Mouse (Mus musculus): Measurements from ENCODE around the gene Ergic2. TPM values are rescaled to one million over a fixed set of nuclear protein-coding genes. Genes with fewer than 3 reads are reported as not detected.

The Ergic2 gene
- polyA plus RNA-seq, 1 experiment = 40.3 TPM

GRCm38 (mm10) chr6:148244836-148245235 lies 32.7 kb upstream of the Ergic2 start:
- no peaks in the 10 kb centered on the region for H3K79me2 ChIP-seq (ENCODE audit: control insufficient read depth, insufficient read depth)
- H3K27me3 ChIP-seq (ENCODE audit: control insufficient read depth, insufficient read depth, insufficient read length) = peaks cover 8% of the 10 kb centered on the region
- H3ac ChIP-seq (ENCODE audit: control insufficient read depth, insufficient read length) = no peak overlapping the region
- no peak overlapping the region for H3K4me2 ChIP-seq (ENCODE audit: low read depth)
- no peak overlapping the region for H3K4me3 ChIP-seq
- no peak for TF ChIP-seq TCF3 (IDR thresholded peaks at IDR 0.05; ENCODE audit: insufficient read length, low read depth)
- TF ChIP-seq TCF12 (IDR thresholded peaks at IDR 0.05; ENCODE audit: insufficient read depth, poor library complexity, severe bottlenecking) = no peak
- no peak for TF ChIP-seq CEBPB (IDR thresholded peaks at IDR 0.05; ENCODE audit: insufficient read depth, poor library complexity, severe bottlenecking)
- TF ChIP-seq E2F4 (IDR thresholded peaks at IDR 0.05; ENCODE audit: insufficient read depth) = no peak
- TF ChIP-seq MYOG (IDR thresholded peaks at IDR 0.05; ENCODE audit: control insufficient read depth in 1 of 3, insufficient read depth in 1 of 3, insufficient read length in 2 of 3, low read depth in 2 of 3) = no peak
- no peaks in the 10 kb centered on the region for H3K36me3 ChIP-seq (ENCODE audit: control insufficient read depth, insufficient read depth)

- peaks cover 1% of the 10 kb centered on the region for H3K27me3 ChIP-seq (ENCODE audit: control insufficient read depth, insufficient read depth, insufficient read length)
- H3K4me2 ChIP-seq (ENCODE audit: low read depth) = no peak overlapping the region
- no peak overlapping the region for H3ac ChIP-seq (ENCODE audit: control insufficient read depth, insufficient read length)
- no peak for TF ChIP-seq CEBPB (IDR thresholded peaks at IDR 0.05; ENCODE audit: insufficient read depth, poor library complexity, severe bottlenecking)
- no peak for TF ChIP-seq REST (IDR thresholded peaks at IDR 0.05; ENCODE audit: insufficient read depth, insufficient read length)
- no peak for TF ChIP-seq POLR2AphosphoS2 (IDR thresholded peaks at IDR 0.05; ENCODE audit: insufficient read length, low read depth)
- no peak for TF ChIP-seq POLR2A (IDR thresholded peaks at IDR 0.05; ENCODE audit: insufficient read length, low read depth)
- TF ChIP-seq MYOD1 (IDR thresholded peaks at IDR 0.05; ENCODE audit: control insufficient read depth in 1 of 3, insufficient read length in 2 of 3, low read depth in 2 of 3) = no peak
- TF ChIP-seq SRF (IDR thresholded peaks at IDR 0.05; ENCODE audit: control insufficient read depth, insufficient read length, low read depth) = no peak
- no peak for TF ChIP-seq E2F4 (IDR thresholded peaks at IDR 0.05; ENCODE audit: insufficient read depth)
- TF ChIP-seq TCF12 (IDR thresholded peaks at IDR 0.05; ENCODE audit: insufficient read depth, poor library complexity, severe bottlenecking) = no peak
- no peak for TF ChIP-seq USF1 (IDR thresholded peaks at IDR 0.05; ENCODE audit: low read depth)
- no peak for TF ChIP-seq MYOG (IDR thresholded peaks at IDR 0.05; ENCODE audit: control insufficient read depth in 1 of 3, insufficient read depth in 1 of 3, insufficient read length in 2 of 3, low read depth in 2 of 3)
- TF ChIP-seq MAX (IDR thresholded peaks at IDR 0.05; ENCODE audit: low read depth) = no peak
- TF ChIP-seq TCF3 (IDR thresholded peaks at IDR 0.05; ENCODE audit: insufficient read length, low read depth) = no peak
- no peaks in the 10 kb centered on the region for H3K36me3 ChIP-seq (ENCODE audit: control insufficient read depth, insufficient read depth)
- no peaks in the 10 kb centered on the region for H3K79me2 ChIP-seq (ENCODE audit: control insufficient read depth, insufficient read depth)
- no peak overlapping the region for H3K4me3 ChIP-seq
These were observed 30.1 kb upstream of the Ergic2 start for GRCm38 (mm10) chr6:148242304-148242703.

DNA sequence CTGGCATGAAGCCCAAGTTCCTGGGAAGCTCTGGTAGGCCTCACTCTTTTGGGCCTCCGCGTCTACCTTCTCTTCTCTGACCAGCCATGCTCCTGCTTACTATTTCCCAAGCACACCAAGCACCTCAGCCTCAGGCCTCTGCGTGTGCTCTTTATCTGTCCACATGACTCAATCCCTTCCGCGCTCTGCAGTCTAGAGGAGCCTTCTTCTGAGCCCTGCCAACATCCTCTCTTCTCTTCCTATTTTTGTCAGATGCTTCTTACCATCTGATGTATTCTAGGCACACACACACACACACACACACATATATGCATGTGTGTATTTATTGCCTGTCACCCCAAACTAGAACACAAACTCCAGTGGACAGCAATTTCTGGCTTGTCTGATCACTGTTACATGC lies 29.5 kb upstream of the Ergic2 start:
- Histone ChIP-seq H3K27me3 (ENCODE audit: control insufficient read depth, insufficient read depth, insufficient read length) (no peaks in the 10 kb centered on the region), H3K36me3 (ENCODE audit: control insufficient read depth, insufficient read depth) (no peaks in the 10 kb centered on the region), H3K4me3 (no peak overlapping the region), H3ac (ENCODE audit: control insufficient read depth, insufficient read length) (no peak overlapping the region), H3K4me2 (ENCODE audit: low read depth) (no peak overlapping the region), H3K79me2 (ENCODE audit: control insufficient read depth, insufficient read depth) (no peaks in the 10 kb centered on the region)
- no peak for TF ChIP-seq SRF (IDR thresholded peaks at IDR 0.05; ENCODE audit: control insufficient read depth, insufficient read length, low read depth)
- TF ChIP-seq E2F4 (IDR thresholded peaks at IDR 0.05; ENCODE audit: insufficient read depth) = no peak
- no peak for TF ChIP-seq CEBPB (IDR thresholded peaks at IDR 0.05; ENCODE audit: insufficient read depth, poor library complexity, severe bottlenecking)
- no peak for TF ChIP-seq TCF12 (IDR thresholded peaks at IDR 0.05; ENCODE audit: insufficient read depth, poor library complexity, severe bottlenecking)
- TF ChIP-seq REST (IDR thresholded peaks at IDR 0.05; ENCODE audit: insufficient read depth, insufficient read length) = no peak
- TF ChIP-seq POLR2A (IDR thresholded peaks at IDR 0.05; ENCODE audit: insufficient read length, low read depth) = no peak
- TF ChIP-seq USF1 (IDR thresholded peaks at IDR 0.05; ENCODE audit: low read depth) = no peak
- TF ChIP-seq MAX (IDR thresholded peaks at IDR 0.05; ENCODE audit: low read depth) = no peak
- TF ChIP-seq TCF3 (IDR thresholded peaks at IDR 0.05; ENCODE audit: insufficient read length, low read depth) = no peak
- no peak for TF ChIP-seq POLR2AphosphoS2 (IDR thresholded peaks at IDR 0.05; ENCODE audit: insufficient read length, low read depth)
- no peak for TF ChIP-seq MYOG (IDR thresholded peaks at IDR 0.05; ENCODE audit: control insufficient read depth in 1 of 3, insufficient read depth in 1 of 3, insufficient read length in 2 of 3, low read depth in 2 of 3)
- no peak for TF ChIP-seq MYOD1 (IDR thresholded peaks at IDR 0.05; ENCODE audit: control insufficient read depth in 1 of 3, insufficient read length in 2 of 3, low read depth in 2 of 3)

- H3ac ChIP-seq (ENCODE audit: control insufficient read depth, insufficient read length) = no peak overlapping the region
- TF ChIP-seq MYOG (IDR thresholded peaks at IDR 0.05; ENCODE audit: control insufficient read depth in 1 of 3, insufficient read depth in 1 of 3, insufficient read length in 2 of 3, low read depth in 2 of 3) (no peak), REST (IDR thresholded peaks at IDR 0.05; ENCODE audit: insufficient read depth, insufficient read length) (no peak), POLR2AphosphoS2 (IDR thresholded peaks at IDR 0.05; ENCODE audit: insufficient read length, low read depth) (no peak), CEBPB (IDR thresholded peaks at IDR 0.05; ENCODE audit: insufficient read depth, poor library complexity, severe bottlenecking) (no peak), TCF12 (IDR thresholded peaks at IDR 0.05; ENCODE audit: insufficient read depth, poor library complexity, severe bottlenecking) (no peak), MAX (IDR thresholded peaks at IDR 0.05; ENCODE audit: low read depth) (no peak), SRF (IDR thresholded peaks at IDR 0.05; ENCODE audit: control insufficient read depth, insufficient read length, low read depth) (no peak), TCF3 (IDR thresholded peaks at IDR 0.05; ENCODE audit: insufficient read length, low read depth) (no peak), MYOD1 (IDR thresholded peaks at IDR 0.05; ENCODE audit: control insufficient read depth in 1 of 3, insufficient read length in 2 of 3, low read depth in 2 of 3) (no peak), POLR2A (IDR thresholded peaks at IDR 0.05; ENCODE audit: insufficient read length, low read depth) (no peak)
- H3K4me3 ChIP-seq = no peak overlapping the region
- H3K4me2 ChIP-seq (ENCODE audit: low read depth) = no peak overlapping the region
- H3K36me3 ChIP-seq (ENCODE audit: control insufficient read depth, insufficient read depth) = no peaks in the 10 kb centered on the region
- no peaks in the 10 kb centered on the region for H3K27me3 ChIP-seq (ENCODE audit: control insufficient read depth, insufficient read depth, insufficient read length)
- no peaks in the 10 kb centered on the region for H3K79me2 ChIP-seq (ENCODE audit: control insufficient read depth, insufficient read depth)
These were observed 27.1 kb upstream of the Ergic2 start for GRCm38 (mm10) chr6:148239311-148239710.

DNA sequence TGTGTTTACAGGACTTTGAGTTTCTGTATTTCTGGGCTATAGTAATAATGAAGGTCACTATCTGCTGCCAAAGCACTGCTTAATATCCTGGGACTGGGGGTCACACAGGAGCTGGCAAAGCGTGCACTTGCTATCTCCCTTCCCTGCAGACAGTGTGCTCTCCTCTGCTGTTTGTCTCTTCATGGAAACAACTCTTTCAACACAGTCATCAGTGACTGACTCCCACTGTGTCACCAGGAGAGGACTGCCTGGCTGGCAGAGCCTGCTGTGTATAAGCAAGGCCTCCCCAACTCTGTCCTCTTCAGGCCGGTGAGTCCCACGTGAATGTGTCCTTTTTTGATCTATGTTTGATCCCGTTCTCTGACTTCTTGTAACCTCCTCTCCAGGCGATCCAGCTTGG lies 25.3 kb upstream of the Ergic2 start:
- H3K4me3 ChIP-seq = no peak overlapping the region
- no peak overlapping the region for H3K4me2 ChIP-seq (ENCODE audit: low read depth)
- H3K79me2 ChIP-seq (ENCODE audit: control insufficient read depth, insufficient read depth) = no peaks in the 10 kb centered on the region
- H3K27me3 ChIP-seq (ENCODE audit: control insufficient read depth, insufficient read depth, insufficient read length) = no peaks in the 10 kb centered on the region
- no peak overlapping the region for H3ac ChIP-seq (ENCODE audit: control insufficient read depth, insufficient read length)
- no peaks in the 10 kb centered on the region for H3K36me3 ChIP-seq (ENCODE audit: control insufficient read depth, insufficient read depth)
- TF ChIP-seq TCF3 (IDR thresholded peaks at IDR 0.05; ENCODE audit: insufficient read length, low read depth) = no peak
- TF ChIP-seq TCF12 (IDR thresholded peaks at IDR 0.05; ENCODE audit: insufficient read depth, poor library complexity, severe bottlenecking) = no peak

Data from myocyte (in vitro differentiated cells).